Mouse (Mus musculus) kidney, embryonic 16.5 days (tissue): ENCODE measurements around the gene Katnal1. TPM values are rescaled to one million over a fixed set of nuclear protein-coding genes. Genes with fewer than 3 reads are reported as not detected.
A peak's percentile ranks its signal among the peaks of the same experiment; 100 is the strongest.

Experiments used
- ATAC-seq: fragments of 200-750 bp; cut with Nextera tagmentation; 2 replicates; pipeline ENCODE4 v1.8.0; 2017; ENCODE audit warnings: moderate TSS enrichment; ENCODE audit not compliant: low FRiP score, low TSS enrichment
- H3K27ac ChIP-seq: fragments of 300-500 bp; sonication (generic); 2 replicates; pipeline ENCODE4 v1.5.1; 2014; ENCODE audit warnings: low read length
- H3K27me3 ChIP-seq: fragments of 300-500 bp; sonication (generic); 2 replicates; pipeline ENCODE4 v1.6.1; 2014; ENCODE audit warnings: low read length, control low read depth, mixed read lengths; ENCODE audit not compliant: insufficient read depth
- H3K36me3 ChIP-seq: fragments of 300-500 bp; sonication (generic); 2 replicates; pipeline ENCODE4 v1.6.1; 2014; ENCODE audit warnings: low read length, control low read depth, mixed read lengths; ENCODE audit not compliant: insufficient read depth
- H3K4me1 ChIP-seq: fragments of 300-500 bp; sonication (generic); 2 replicates; pipeline ENCODE4 v1.6.1; 2014; ENCODE audit warnings: low read length, control low read depth, mixed read lengths; ENCODE audit not compliant: insufficient read depth
- H3K4me2 ChIP-seq: fragments of 300-500 bp; sonication (generic); replicated peaks from 2 replicates; pipeline ENCODE4 v1.6.1; 2014; ENCODE audit warnings: low read depth, low read length
- H3K4me3 ChIP-seq: fragments of 300-500 bp; sonication (generic); 2 replicates; pipeline ENCODE4 v1.5.1; 2014; ENCODE audit warnings: mild to moderate bottlenecking, low read length
- H3K9ac ChIP-seq: fragments of 300-500 bp; sonication (generic); replicated peaks from 2 replicates; pipeline ENCODE4 v1.6.1; 2014; ENCODE audit warnings: low read length
- H3K9me3 ChIP-seq: fragments of 300-500 bp; sonication (generic); 2 replicates; pipeline ENCODE4 v1.6.1; 2016; ENCODE audit warnings: low read length, control low read depth
- WGBS: fragments of 180-500 bp; shearing (Covaris S2); extraction: QIAGEN DNeasy Blood & Tissue Kit; methylation state at CpG from one replicate; pipeline ENCODE4 v1.1.7; 2014; 5-methylcytosine and 5-hydroxymethylcytosine counted together
- polyA plus RNA-seq: library from polyadenylated mRNA; unstranded; fragments of >200 nt; fragmentation: Nextera tagmentation; extraction: Ambion mirVana; gene quantifications from 2 replicates; pipeline ENCODE4 v1.2.1, GENCODE M21; 2015

Gene Katnal1
- 10.0 and 12.9 TPM in 2 replicates for polyA plus RNA-seq

DNA sequence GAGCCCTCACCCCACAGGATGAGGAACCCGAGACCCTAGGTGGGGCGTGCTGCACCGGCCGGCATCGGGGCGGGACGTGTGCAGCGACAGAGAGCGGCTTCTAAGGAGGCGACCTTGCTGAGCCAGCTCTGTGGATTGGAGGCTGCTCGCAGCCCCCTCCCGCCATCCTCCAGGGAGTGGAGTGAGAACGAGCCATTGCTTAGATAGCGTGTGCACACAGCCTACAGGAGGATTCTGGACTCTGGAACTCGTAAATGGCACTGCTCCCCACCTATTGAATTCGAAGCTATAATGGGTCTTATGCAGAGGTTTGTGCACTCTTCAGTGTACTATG lies at the start of gene Katnal1:
Gene Katnal1 (minus strand): TSS at position 205 of the 334 bp plus-strand sequence.
- H3K4me3 ChIP-seq: peak within 1 kb of the TSS; percentile 85
- peaks cover 20% of the 10 kb centered on the region for H3K4me1 ChIP-seq
- H3K4me2 ChIP-seq: peak within 1 kb of the TSS; percentile 86
- H3K9me3 ChIP-seq: no peaks in the 10 kb centered on the region
- ATAC-seq: no peak; the same call in 1 of the 2 replicates
- no peaks in the 10 kb centered on the region; the same call in 1 of the 2 replicates for H3K36me3 ChIP-seq
- H3K27me3 ChIP-seq: no peaks in the 10 kb centered on the region
- WGBS: 1% methylated on average over 16 of the region's 16 CpGs
- peak within 1 kb of the TSS; percentile 93 for H3K27ac ChIP-seq
- peak within 1 kb of the TSS; percentile 85 for H3K9ac ChIP-seq

DNA sequence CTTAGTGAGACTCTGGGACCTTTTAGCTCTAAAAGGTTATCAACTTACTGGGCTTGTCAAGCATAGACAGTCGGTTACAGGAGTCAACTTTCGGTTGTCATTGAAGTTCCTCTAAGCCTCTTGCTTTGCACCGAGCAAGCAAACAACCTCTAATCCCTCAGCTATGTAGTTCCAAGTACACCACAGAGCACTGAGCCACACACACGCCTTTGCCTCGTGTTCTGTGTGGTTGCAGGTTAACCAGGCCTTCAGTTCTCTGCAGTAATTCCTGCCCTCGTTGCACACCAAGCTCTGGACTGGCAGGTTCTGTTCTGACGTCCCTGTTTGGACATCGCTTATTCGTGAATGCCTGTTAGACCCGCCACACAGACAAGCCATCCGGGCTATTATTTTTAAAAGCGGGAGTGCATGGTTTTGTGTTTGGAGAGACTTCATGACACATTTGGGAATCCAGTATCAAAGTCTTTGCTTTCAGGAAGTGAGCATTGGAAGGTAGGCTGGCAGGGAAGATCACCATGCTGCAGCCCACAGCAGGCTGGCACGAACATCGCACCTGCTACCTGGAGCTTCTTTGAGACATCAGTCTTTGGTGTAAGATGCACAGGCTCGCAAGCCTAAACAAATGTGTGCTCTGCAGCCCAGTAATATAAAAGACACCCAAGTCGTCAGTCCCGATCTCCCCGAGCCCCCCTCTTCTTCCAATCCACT lies 49.5 kb upstream of the Katnal1 start:
- 0 out of 2 replicates have a peak overlapping the region, but pooled peaks have one; percentile 2 for H3K9ac ChIP-seq
- peak; percentile 62; the same call in 1 of the 2 replicates for ATAC-seq
- H3K9me3 ChIP-seq: peaks cover under 1% of the 10 kb centered on the region
- no peak overlapping the region for H3K4me2 ChIP-seq
- H3K27ac ChIP-seq: peak overlapping the region; percentile 83
- H3K4me1 ChIP-seq: peaks cover 20% of the 10 kb centered on the region
- 56% methylated on average over 18 of the region's 18 CpGs for WGBS
- H3K36me3 ChIP-seq: no peaks in the 10 kb centered on the region
- H3K27me3 ChIP-seq: no peaks in the 10 kb centered on the region
- H3K4me3 ChIP-seq: no peak overlapping the region

DNA sequence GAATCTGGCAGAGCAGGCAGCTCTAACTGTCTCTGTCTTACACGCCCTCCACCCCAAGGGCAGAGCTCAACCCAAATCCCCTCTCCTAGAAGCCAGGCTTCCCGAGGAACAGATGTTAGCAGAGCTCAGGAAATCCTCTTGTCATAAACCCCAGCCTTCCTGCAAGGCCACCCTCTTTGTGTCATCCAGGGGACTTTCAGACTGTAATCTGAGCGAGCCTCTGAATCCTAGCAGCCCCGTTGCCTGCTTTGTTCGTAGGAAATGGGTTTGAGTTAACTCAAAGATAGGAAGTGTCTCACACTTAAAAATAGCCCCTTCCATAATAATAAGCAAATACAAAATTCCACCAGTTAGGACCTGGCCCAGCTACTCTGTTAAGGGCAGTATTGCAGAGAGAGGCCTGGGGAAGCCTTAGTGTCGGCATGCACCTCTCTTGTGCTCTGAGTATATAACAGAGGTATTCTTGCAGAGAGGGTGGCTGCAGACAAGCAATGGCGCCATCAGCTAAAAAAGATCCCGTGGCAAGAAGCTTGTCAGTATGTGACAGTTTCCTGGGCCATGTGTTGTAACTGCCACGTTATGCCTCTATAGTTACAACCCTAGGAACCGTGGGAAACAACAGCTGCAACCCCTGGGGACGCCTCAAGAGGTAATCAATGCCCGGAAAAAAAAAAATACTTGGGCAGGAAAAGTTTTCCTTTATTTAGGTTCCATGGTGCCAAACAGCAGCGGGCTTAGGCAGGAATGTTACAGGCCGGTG lies 48.8 kb upstream of the Katnal1 start:
- Histone ChIP-seq H3K4me3 (no peak overlapping the region), H3K36me3 (no peaks in the 10 kb centered on the region), H3K27me3 (no peaks in the 10 kb centered on the region), H3K9me3 (no peaks in the 10 kb centered on the region), H3K27ac (peak overlapping the region; percentile 83), H3K9ac (0 out of 2 replicates have a peak overlapping the region, but pooled peaks have one; percentile 28), H3K4me2 (no peak overlapping the region), H3K4me1 (peaks cover 26% of the 10 kb centered on the region)
- WGBS: 18% methylated on average over 14 of the region's 14 CpGs
- ATAC-seq: peak; percentile 61; the same call in 1 of the 2 replicates

DNA sequence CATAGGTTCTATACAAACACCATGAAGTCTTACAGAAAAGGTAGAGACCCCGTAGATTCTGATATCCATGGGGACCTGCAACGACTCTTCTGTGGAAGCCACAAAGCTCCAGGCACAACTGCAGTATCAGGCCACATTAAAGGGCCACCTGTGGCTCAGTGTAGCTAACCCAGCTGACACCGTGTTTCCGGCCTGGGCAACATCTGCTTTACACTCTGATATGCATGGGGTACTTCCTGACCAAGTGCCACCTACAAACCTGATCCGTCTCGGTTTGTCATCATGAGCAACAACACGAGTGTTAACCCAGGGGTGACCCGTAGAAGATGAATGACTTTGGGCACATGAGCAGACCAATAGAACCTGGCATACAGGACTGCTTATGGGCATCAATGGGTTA lies 47.8 kb upstream of the Katnal1 start:
- no peak overlapping the region for H3K4me2 ChIP-seq
- WGBS: 66% methylated on average over 8 of the region's 8 CpGs
- H3K4me1 ChIP-seq: peaks cover 26% of the 10 kb centered on the region
- no peak overlapping the region for H3K9ac ChIP-seq
- no peaks in the 10 kb centered on the region for H3K36me3 ChIP-seq
- H3K27me3 ChIP-seq: no peaks in the 10 kb centered on the region
- no peak overlapping the region for H3K27ac ChIP-seq
- no peak overlapping the region for H3K4me3 ChIP-seq
- ATAC-seq: no peak
- no peaks in the 10 kb centered on the region for H3K9me3 ChIP-seq

DNA sequence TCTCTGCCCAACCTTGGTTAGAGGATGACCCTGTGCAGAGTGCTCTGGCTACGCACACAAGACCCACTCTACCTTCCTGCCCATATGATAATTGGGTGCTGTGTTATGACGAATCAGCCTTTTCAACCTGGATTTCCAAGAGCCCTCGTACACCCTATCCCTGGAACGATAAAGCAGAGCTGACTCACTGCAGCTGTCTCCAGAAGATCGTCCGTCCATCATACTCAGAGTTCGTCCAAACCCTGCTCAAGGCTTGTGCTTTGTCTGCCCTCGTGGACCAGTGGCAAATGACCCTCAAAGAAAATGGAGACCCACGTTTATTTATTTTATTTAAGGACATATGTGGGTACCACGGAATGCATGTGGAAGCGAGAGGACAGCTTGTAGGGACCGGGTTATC lies 45.9 kb upstream of the Katnal1 start:
- no peaks in the 10 kb centered on the region for H3K27me3 ChIP-seq
- peaks cover 28% of the 10 kb centered on the region for H3K4me1 ChIP-seq
- 92% methylated on average over 12 of the region's 12 CpGs for WGBS
- no peak for ATAC-seq
- no peak overlapping the region for H3K4me3 ChIP-seq
- no peaks in the 10 kb centered on the region for H3K9me3 ChIP-seq
- no peak overlapping the region for H3K4me2 ChIP-seq
- no peak overlapping the region for H3K9ac ChIP-seq
- no peak overlapping the region for H3K27ac ChIP-seq
- no peaks in the 10 kb centered on the region for H3K36me3 ChIP-seq

DNA sequence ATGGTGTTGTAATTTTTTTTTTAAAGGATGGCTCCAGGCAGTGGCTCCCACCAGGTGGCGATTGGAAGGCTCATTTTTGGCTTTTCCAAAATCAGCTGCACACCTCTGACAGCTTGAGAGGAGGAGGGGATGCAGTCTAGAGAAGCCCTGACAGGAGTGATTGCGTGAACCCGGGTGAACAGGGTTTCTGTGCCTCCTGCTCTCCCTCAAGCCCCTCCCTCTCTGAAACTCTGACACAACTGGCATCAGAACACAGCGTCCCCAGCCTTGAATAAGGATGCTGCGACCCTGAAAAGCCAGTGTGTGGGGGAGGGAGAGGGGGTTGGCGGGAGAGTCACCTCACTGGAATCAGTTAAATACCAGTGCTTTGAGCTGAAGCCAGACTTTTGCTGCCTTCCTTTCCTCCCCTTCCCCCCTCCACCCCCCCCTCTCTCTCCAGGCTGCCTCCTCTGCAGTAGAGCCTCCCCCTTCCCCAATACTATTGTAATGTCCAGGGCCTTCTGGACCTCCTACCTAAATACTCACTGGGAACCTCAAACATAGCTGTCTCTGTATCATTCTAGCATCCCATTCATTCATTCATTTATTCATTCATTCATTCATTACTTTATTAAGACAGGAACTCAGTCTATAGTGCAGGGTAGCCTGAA lies 44.0 kb upstream of the Katnal1 start:
- Histone ChIP-seq H3K9me3 (no peaks in the 10 kb centered on the region), H3K27me3 (no peaks in the 10 kb centered on the region), H3K9ac (no peak overlapping the region), H3K4me1 (peaks cover 36% of the 10 kb centered on the region), H3K4me3 (no peak overlapping the region), H3K4me2 (no peak overlapping the region), H3K27ac (no peak overlapping the region), H3K36me3 (no peaks in the 10 kb centered on the region)
- WGBS: 5% methylated on average over 6 of the region's 6 CpGs
- no peak for ATAC-seq

DNA sequence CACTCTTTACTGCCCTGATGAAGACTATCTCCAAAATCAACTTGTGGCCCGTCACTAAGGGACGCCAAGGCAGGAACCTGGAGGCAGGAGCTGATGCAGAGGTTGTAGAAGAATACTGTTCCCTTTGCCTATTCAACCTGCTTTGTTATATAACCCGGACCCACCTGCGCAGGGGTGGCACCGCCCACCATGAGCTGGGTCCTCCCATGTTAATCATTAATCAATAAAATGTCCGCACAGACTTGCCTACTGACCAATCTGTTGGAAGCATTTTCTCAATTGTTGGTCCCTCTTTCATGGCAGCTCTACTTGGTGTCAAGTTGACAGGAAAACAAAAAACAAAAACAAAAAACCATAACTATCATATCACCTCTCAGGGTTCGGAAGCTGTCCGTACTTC lies 43.0 kb upstream of the Katnal1 start:
- Histone ChIP-seq H3K9me3 (no peaks in the 10 kb centered on the region), H3K36me3 (no peaks in the 10 kb centered on the region), H3K4me1 (peaks cover 29% of the 10 kb centered on the region), H3K27ac (no peak overlapping the region), H3K27me3 (no peaks in the 10 kb centered on the region), H3K4me2 (no peak overlapping the region), H3K9ac (no peak overlapping the region), H3K4me3 (no peak overlapping the region)
- ATAC-seq: no peak
- WGBS: 82% methylated on average over 8 of the region's 8 CpGs

DNA sequence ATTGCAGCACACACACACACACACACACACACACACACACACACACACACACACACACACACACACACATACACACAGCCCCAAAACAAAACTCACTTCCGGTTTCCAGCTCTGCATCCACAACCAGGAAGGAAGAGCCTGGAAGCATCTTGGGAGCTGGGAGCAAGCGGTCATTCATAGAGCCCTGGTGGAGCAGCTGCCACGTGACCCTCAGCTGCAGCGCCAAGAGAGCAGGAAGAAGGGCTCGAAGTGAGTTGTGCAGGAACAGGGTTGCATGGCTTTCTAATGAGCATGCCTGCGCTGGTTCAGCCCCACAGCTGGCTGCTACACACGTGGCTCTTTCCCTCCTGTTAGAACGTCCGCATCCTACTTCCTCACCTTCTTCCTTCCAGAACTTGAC lies 40.5 kb upstream of the Katnal1 start:
- H3K4me2 ChIP-seq: peak overlapping the region; percentile 20; the same call in 1 of the 2 replicates
- no peak overlapping the region for H3K4me3 ChIP-seq
- H3K27ac ChIP-seq: peak overlapping the region; percentile 92
- H3K27me3 ChIP-seq: no peaks in the 10 kb centered on the region
- H3K36me3 ChIP-seq: no peaks in the 10 kb centered on the region
- no peaks in the 10 kb centered on the region for H3K9me3 ChIP-seq
- H3K9ac ChIP-seq: no peak overlapping the region
- peaks cover 39% of the 10 kb centered on the region for H3K4me1 ChIP-seq
- WGBS: 22% methylated on average over 9 of the region's 9 CpGs
- peak; percentile 75 for ATAC-seq

DNA sequence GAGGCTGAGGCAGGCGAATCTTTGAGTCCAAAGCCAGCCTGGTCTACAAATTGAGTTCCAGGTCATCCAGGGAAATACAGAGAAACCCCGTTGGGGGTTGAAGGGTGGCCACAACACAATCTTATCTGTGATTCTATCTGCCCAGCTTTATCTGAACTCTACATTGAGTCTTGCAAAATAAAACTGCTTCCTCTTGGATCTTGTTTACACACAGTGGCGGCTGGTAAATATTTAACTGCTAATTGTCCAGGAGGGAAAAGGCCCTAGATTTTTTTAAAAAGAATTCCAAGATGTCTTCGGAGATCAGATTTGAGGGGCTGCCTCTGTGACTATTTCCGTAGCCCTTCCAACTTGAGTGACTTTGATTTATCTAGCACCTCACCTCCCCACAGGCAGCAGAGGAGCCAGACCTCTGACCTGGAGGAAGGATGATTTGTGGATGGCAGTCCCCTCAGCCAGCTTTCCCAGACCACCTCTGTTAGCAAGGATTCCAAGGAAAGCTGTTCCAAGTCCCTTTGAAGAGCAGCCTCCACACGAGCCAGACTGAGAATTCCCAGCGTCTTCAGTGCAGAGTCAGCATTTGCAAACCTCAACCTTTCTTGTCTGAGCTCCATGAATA lies 39.9 kb upstream of the Katnal1 start:
- peaks cover 39% of the 10 kb centered on the region for H3K4me1 ChIP-seq

More for the DNA sequence above, 39.9 kb upstream of the Katnal1 start:
- Histone ChIP-seq H3K27me3 (no peaks in the 10 kb centered on the region), H3K9me3 (no peaks in the 10 kb centered on the region), H3K4me2 (peak overlapping the region; percentile 20; the same call in 1 of the 2 replicates), H3K4me3 (no peak overlapping the region), H3K36me3 (no peaks in the 10 kb centered on the region), H3K9ac (no peak overlapping the region), H3K27ac (peak overlapping the region; percentile 92)
- 27% methylated on average over 7 of the region's 7 CpGs for WGBS
- peak; percentile 37 for ATAC-seq
